Mouse (Mus musculus) neural tube, embryonic 11.5 days (tissue): ENCODE data around the gene Rnf217. TPM values are rescaled to one million over a fixed set of nuclear protein-coding genes. Genes with fewer than 3 reads are reported as not detected.

Experiments used
- ATAC-seq: fragments of 200-750 bp; cut with Nextera tagmentation; 2 replicates; pipeline ENCODE4 v1.8.0; 2017; ENCODE audit warnings: moderate number of reproducible peaks, mild to moderate bottlenecking, moderate TSS enrichment, moderate library complexity; ENCODE audit not compliant: insufficient read depth, low FRiP score, low TSS enrichment
- DNase-seq: peaks from one replicate; pipeline ENCODE4 v3.0.0-alpha.2; 2015; ENCODE audit warnings: low spot score
- H3K27ac ChIP-seq: fragments of 300-500 bp; sonication (generic); 2 replicates; pipeline ENCODE4 v1.5.1; 2014; ENCODE audit warnings: low read depth, mild to moderate bottlenecking, low read length
- H3K27me3 ChIP-seq: fragments of 300-500 bp; sonication (generic); 2 replicates; pipeline ENCODE4 v1.6.1; 2014; ENCODE audit warnings: mild to moderate bottlenecking, low read length, mixed read lengths; ENCODE audit not compliant: control insufficient read depth, insufficient read depth
- H3K36me3 ChIP-seq: fragments of 300-500 bp; sonication (generic); 2 replicates; pipeline ENCODE4 v1.6.1; 2014; ENCODE audit warnings: mild to moderate bottlenecking, low read length, moderate library complexity, mixed read lengths; ENCODE audit not compliant: control insufficient read depth, insufficient read depth
- H3K4me1 ChIP-seq: fragments of 300-500 bp; sonication (generic); 2 replicates; pipeline ENCODE4 v1.6.1; 2014; ENCODE audit warnings: low read length, mixed read lengths; ENCODE audit not compliant: control insufficient read depth, insufficient read depth
- H3K4me2 ChIP-seq: fragments of 300-500 bp; sonication (generic); 2 replicates; pipeline ENCODE4 v1.6.1; 2014; ENCODE audit warnings: low read depth, mild to moderate bottlenecking, moderate library complexity
- H3K4me3 ChIP-seq: fragments of 300-500 bp; sonication (generic); 2 replicates; pipeline ENCODE4 v1.5.1; 2014; ENCODE audit warnings: low read depth, low read length
- H3K9ac ChIP-seq: fragments of 300-500 bp; sonication (generic); 2 replicates; pipeline ENCODE4 v1.6.1; 2014; ENCODE audit warnings: mild to moderate bottlenecking, low read length
- H3K9me3 ChIP-seq: fragments of 300-500 bp; sonication (generic); 2 replicates; pipeline ENCODE4 v1.6.1; 2016; ENCODE audit warnings: low read length; ENCODE audit not compliant: control insufficient read depth
- WGBS: fragments of 180-500 bp; shearing (Covaris S2); extraction: QIAGEN DNeasy Blood & Tissue Kit; methylation state at CpG from one replicate; pipeline ENCODE4 v1.1.7; 2014; 5-methylcytosine and 5-hydroxymethylcytosine counted together
- polyA plus RNA-seq: library from polyadenylated mRNA; unstranded; fragments of >200 nt; fragmentation: Nextera tagmentation; extraction: Ambion mirVana; gene quantifications from 2 replicates; pipeline ENCODE4 v1.2.1, GENCODE M21; 2014

The Rnf217 gene
- polyA plus RNA-seq, 1 experiment from 2014 or later: 2.4 TPM

DNA sequence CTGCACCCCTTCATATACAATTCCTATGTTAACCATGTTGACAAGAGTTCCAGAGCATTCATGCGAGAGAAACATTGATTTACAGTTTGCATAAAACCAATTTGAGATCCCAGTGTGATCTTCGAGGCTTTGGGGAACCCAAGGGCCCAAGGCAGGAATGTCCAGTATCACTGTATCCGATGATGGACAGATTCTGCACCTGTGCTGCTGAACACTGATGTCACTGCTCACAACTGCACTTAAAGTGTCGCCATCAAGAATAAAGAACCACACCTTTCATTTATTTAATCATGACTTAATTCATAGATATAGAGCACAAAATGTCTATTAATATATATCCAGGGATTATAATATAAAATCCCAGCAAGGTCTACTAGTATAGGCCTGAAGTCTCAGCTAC is 28.3 kb downstream of the Rnf217 start:
- Histone ChIP-seq H3K9ac (no peak overlapping the region), H3K27me3 (no peaks in the 10 kb centered on the region), H3K4me2 (no peak overlapping the region), H3K9me3 (no peaks in the 10 kb centered on the region), H3K36me3 (no peaks in the 10 kb centered on the region), H3K4me1 (no peaks in the 10 kb centered on the region), H3K27ac (no peak overlapping the region), H3K4me3 (no peak overlapping the region)
- ATAC-seq (no peak), DNase-seq (no peak)
- WGBS: 92% methylated on average over 4 of the region's 4 CpGs

- Histone ChIP-seq H3K36me3 (no peaks in the 10 kb centered on the region), H3K4me3 (no peak overlapping the region), H3K4me1 (no peaks in the 10 kb centered on the region), H3K4me2 (no peak overlapping the region), H3K9ac (no peak overlapping the region), H3K27ac (no peak overlapping the region), H3K9me3 (no peaks in the 10 kb centered on the region), H3K27me3 (no peaks in the 10 kb centered on the region)
- WGBS: 88% methylated on average over 1 of the region's 1 CpGs
- no peak for DNase-seq
- no peak for ATAC-seq
These were observed 28.9 kb downstream of the Rnf217 start for GRCm38 (mm10) chr10:31580073-31580472.

GRCm38 (mm10) chr10:31573267-31573666 is 35.7 kb downstream of the Rnf217 start:
- Histone ChIP-seq H3K4me2 (no peak overlapping the region), H3K9me3 (no peaks in the 10 kb centered on the region), H3K4me3 (no peak overlapping the region), H3K27ac (no peak overlapping the region), H3K36me3 (no peaks in the 10 kb centered on the region), H3K27me3 (no peaks in the 10 kb centered on the region), H3K9ac (no peak overlapping the region), H3K4me1 (no peaks in the 10 kb centered on the region)
- DNase-seq (no peak), ATAC-seq (no peak)
- WGBS: 93% methylated on average over 4 of the region's 4 CpGs

- no peak overlapping the region for H3K27ac ChIP-seq
- WGBS: 88% methylated on average over 2 of the region's 2 CpGs
- no peak for ATAC-seq
- H3K27me3 ChIP-seq: no peaks in the 10 kb centered on the region
- no peaks in the 10 kb centered on the region for H3K4me1 ChIP-seq
- DNase-seq: no peak
- no peak overlapping the region for H3K9ac ChIP-seq
- no peaks in the 10 kb centered on the region for H3K9me3 ChIP-seq
- no peak overlapping the region for H3K4me2 ChIP-seq
- H3K36me3 ChIP-seq: no peaks in the 10 kb centered on the region
- H3K4me3 ChIP-seq: no peak overlapping the region
These were observed 51.7 kb downstream of the Rnf217 start for GRCm38 (mm10) chr10:31557311-31557710.

- ATAC-seq (no peak), DNase-seq (no peak)
- Histone ChIP-seq H3K27me3 (no peaks in the 10 kb centered on the region), H3K4me3 (no peak overlapping the region), H3K4me2 (no peak overlapping the region), H3K36me3 (no peaks in the 10 kb centered on the region), H3K4me1 (no peaks in the 10 kb centered on the region), H3K9ac (no peak overlapping the region), H3K9me3 (no peaks in the 10 kb centered on the region), H3K27ac (no peak overlapping the region)
- 84% methylated on average over 6 of the region's 6 CpGs for WGBS
These were observed 53.5 kb downstream of the Rnf217 start for GRCm38 (mm10) chr10:31555433-31555960.

DNA sequence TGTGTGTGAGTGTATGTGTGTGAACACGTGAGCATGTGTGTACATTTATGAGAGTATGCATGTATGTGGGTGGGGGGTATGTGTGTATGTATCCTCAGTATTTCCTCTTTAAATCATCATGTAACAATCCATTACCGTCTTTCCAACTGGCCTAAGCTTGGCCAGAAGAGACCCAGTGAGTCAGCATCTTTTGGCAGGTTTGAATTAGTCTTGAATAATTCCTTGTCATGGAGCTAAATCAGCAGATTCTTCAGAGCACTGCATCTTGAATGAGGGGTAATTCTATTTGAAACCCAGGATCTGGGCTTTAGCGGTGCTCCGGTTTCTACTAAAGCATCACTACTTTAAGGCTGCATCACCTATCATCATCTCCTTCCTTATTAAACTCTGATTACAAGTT is 55.7 kb downstream of the Rnf217 start:
- ATAC-seq: no peak
- Histone ChIP-seq H3K4me2 (no peak overlapping the region), H3K36me3 (no peaks in the 10 kb centered on the region), H3K4me1 (no peaks in the 10 kb centered on the region), H3K27me3 (no peaks in the 10 kb centered on the region), H3K9ac (no peak overlapping the region), H3K27ac (no peak overlapping the region), H3K9me3 (no peaks in the 10 kb centered on the region), H3K4me3 (no peak overlapping the region)
- no peak for DNase-seq
- 92% methylated on average over 4 of the region's 4 CpGs for WGBS

GRCm38 (mm10) chr10:31551850-31552249 is 57.1 kb downstream of the Rnf217 start:
- H3K27ac ChIP-seq: no peak overlapping the region
- WGBS: 88% methylated on average over 7 of the region's 7 CpGs
- no peaks in the 10 kb centered on the region for H3K36me3 ChIP-seq
- no peak overlapping the region for H3K9ac ChIP-seq
- H3K27me3 ChIP-seq: no peaks in the 10 kb centered on the region
- no peak for DNase-seq
- H3K9me3 ChIP-seq: no peaks in the 10 kb centered on the region
- H3K4me3 ChIP-seq: no peak overlapping the region
- H3K4me1 ChIP-seq: no peaks in the 10 kb centered on the region
- H3K4me2 ChIP-seq: no peak overlapping the region
- ATAC-seq: no peak

DNA sequence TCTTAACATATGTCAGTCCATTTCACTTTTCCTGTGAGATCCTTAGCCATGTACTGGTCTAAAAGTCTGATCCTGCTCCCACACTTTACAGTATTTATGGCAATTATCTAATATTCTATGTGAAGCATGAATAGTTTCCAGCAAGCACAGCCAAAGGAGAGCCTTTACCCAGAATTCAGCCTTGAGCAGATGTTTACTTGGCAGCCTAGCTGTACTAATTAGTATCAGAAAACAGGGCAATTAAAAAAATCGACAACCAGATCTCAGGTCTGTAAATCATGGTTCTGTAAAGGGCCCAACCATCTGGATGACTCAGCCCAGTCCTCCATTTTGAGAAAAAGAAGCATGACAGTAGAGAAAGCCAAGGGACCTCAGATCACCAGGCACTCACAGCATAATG is 57.6 kb downstream of the Rnf217 start:
- no peak overlapping the region for H3K4me3 ChIP-seq
- H3K4me2 ChIP-seq: no peak overlapping the region
- no peak overlapping the region for H3K9ac ChIP-seq
- no peaks in the 10 kb centered on the region for H3K4me1 ChIP-seq
- no peaks in the 10 kb centered on the region for H3K27me3 ChIP-seq
- no peak overlapping the region for H3K27ac ChIP-seq
- ATAC-seq (no peak), DNase-seq (no peak)
- H3K9me3 ChIP-seq: no peaks in the 10 kb centered on the region
- H3K36me3 ChIP-seq: no peaks in the 10 kb centered on the region
- WGBS: 95% methylated on average over 1 of the region's 1 CpGs

GRCm38 (mm10) chr10:31547156-31547555 is 61.8 kb downstream of the Rnf217 start:
- no peak for ATAC-seq
- Histone ChIP-seq H3K4me3 (no peak overlapping the region), H3K27ac (no peak overlapping the region), H3K9ac (no peak overlapping the region), H3K9me3 (no peaks in the 10 kb centered on the region), H3K36me3 (no peaks in the 10 kb centered on the region), H3K4me1 (no peaks in the 10 kb centered on the region), H3K4me2 (no peak overlapping the region), H3K27me3 (no peaks in the 10 kb centered on the region)
- 63% methylated on average over 2 of the region's 2 CpGs for WGBS
- DNase-seq: no peak
